Mouse (Mus musculus): ENCODE results near the gene Fam90a1b.
"Not testable (repeated sequence)": the region's sequence is repeated elsewhere in the genome, so short reads cannot be mapped to it uniquely, and the experiment has no call there.

Gene Fam90a1b

GRCm38 (mm10) chrX:94366670-94367241 is at the start of gene Fam90a1b, which contains the start of gene Apoo:
Gene Fam90a1b, minus strand, starts transcription at chrX:94366777.
Gene Apoo, plus strand, starts transcription at chrX:94367117.
- peak; percentile 98 for DNase-seq

- DNase-seq = no peak
Measured at GRCm38 (mm10) chrX:94408975-94409374, 42.4 kb upstream of the Fam90a1b start.

- DNase-seq = no peak
Measured at GRCm38 (mm10) chrX:94378734-94379133, 12.2 kb upstream of the Fam90a1b start.

- DNase-seq = no peak
Measured at GRCm38 (mm10) chrX:94367248-94367647, 671 bp upstream of the Fam90a1b start.

- no peak for DNase-seq
Measured at GRCm38 (mm10) chrX:94366029-94366428, 548 bp downstream of the Fam90a1b start.

- DNase-seq = peak; percentile 13
Measured at GRCm38 (mm10) chrX:94365381-94365925, 1.1 kb downstream of the Fam90a1b start.

- not testable (repeated sequence) for DNase-seq
Measured at GRCm38 (mm10) chrX:94343638-94344037, 22.9 kb downstream of the Fam90a1b start.

GRCm38 (mm10) chrX:94321036-94321902 is 45.3 kb downstream of the Fam90a1b start:
- DNase-seq = no peak

Measured in cerebellum, adult 9-10 months (tissue).